Mouse (Mus musculus) bone marrow macrophage, adult 2 months (primary cell): Measurements from ENCODE around the gene Als2.

Experiments
- CTCF ChIP-seq: IDR thresholded peaks from 2 replicates; pipeline ENCODE4 v1.5.1; 2012; ENCODE audit warnings: low read depth, mild to moderate bottlenecking, low read length, moderate library complexity
- POLR2A ChIP-seq: IDR thresholded peaks from 2 replicates; pipeline ENCODE4 v1.6.1; 2012; ENCODE audit warnings: mild to moderate bottlenecking, low read depth, low read length, borderline replicate concordance

DNA sequence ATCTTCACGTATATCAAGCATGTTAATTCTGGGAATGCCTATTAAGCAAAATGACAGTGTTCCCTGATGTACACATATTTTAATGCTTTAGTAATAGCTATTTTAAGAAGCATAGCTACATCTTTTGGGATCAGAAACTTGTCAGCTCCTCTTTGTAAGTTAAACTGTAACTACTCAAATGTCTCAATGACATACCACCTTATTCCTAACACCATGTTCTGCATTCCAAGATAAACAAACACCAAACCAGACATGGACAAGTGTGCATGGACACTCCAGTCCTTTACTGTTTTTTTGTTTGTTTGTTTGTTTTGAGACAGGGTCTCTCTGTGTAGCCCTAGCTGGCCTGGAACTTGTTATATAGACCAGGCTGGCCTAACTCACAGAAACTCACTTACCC, 28.7 kb downstream of the Als2 start:
- TF ChIP-seq CTCF (no peak), POLR2A (no peak)
